Comparison of ENCODE assay signal across 8 mouse cellular contexts in the genomic region with DNA sequence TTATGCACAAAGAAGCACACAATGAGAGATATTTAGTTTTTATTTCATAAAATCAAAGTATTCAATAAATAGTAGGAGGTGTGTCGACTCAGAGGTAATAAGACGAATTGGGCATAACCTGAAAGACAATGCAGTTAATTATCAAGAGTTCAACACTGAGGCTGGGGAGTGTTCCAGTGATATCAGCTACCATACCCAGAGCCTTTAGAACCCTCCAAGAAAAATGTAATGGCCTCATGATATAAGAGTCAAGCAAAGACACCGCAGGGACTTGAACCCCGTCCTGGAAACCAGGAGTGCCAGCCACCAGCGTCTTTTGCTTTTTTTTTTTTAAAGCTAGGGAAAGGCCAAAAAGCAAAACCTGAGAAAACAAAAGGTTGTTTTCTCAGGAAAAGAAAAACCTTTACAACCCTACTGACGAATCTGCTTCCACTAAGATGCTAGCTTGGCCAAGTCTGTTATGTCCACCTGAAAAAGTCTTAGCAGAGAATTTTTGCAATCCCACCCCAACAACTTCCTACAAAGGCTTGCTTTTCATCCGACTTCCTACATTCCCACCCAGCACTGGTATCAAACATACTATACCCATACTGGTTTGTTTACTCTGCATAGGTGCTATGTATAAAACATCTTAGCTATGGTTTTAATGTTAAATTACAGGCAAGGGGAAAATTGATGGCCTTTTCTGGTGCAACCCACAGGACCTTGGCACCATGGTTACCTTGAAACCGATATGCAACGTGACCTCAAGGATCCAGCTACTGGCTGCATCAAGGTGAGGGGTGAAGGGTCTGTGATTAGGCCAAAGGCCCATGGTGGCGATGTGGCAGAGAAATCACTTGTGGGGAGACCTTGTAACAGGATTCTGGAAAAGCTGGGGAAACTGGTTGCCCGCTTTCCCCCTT. TPM values are rescaled to one million over a fixed set of nuclear protein-coding genes. Genes with fewer than 3 reads are reported as not detected.
DNase-seq lines count a peak whose midpoint lies in the region; ATAC-seq and TF ChIP-seq lines count a peak whose summit lies in the region.

No protein-coding gene starts in this region.

- H3K4me3 ChIP-seq in heart, embryonic 15.5 days, result peak overlapping the region; percentile 69
- H3K4me3 ChIP-seq in MEL (ENCODE audit: control insufficient read depth in 1 of 2, insufficient read depth in 1 of 2, low read depth in 2 of 2, low read length in 2 of 2), result peak overlapping the region in 1 of 2 experiments; percentile 2; a peak in 1 of 4 replicates
- peak overlapping the region; percentile 72 for H3K4me3 ChIP-seq in heart, embryonic 16.5 days (ENCODE audit: low read length)
- peak overlapping the region; percentile 71; the same call in 1 of the 2 replicates for H3K4me3 ChIP-seq in lung, postnatal 0 days (ENCODE audit: low read depth, low read length)

- ATAC-seq in heart, embryonic 15.5 days (replicated peaks; ENCODE audit: insufficient number of reproducible peaks, insufficient read depth, low FRiP score, low read depth), result no peak
- ATAC-seq in heart, embryonic 16.5 days (replicated peaks; ENCODE audit: extremely low read depth, insufficient read depth, low FRiP score), result no peak
- no peak for ATAC-seq in lung, postnatal 0 days

- H3K4me1 ChIP-seq in heart, embryonic 15.5 days (replicated peaks), result peaks cover 27% of the 10 kb centered on the region
- H3K4me1 ChIP-seq in MEL (ENCODE audit: control insufficient read depth in 1 of 2, insufficient read depth in 2 of 2, low read length in 2 of 2), result peaks cover 0 to 20% of the 10 kb centered on the region in 2 experiments; a peak in 1 of 4 replicates
- peaks cover 17% of the 10 kb centered on the region for H3K4me1 ChIP-seq in heart, embryonic 16.5 days (ENCODE audit: control insufficient read depth, insufficient read depth, low read length)
- peaks cover 4% of the 10 kb centered on the region; the same call in 1 of the 2 replicates for H3K4me1 ChIP-seq in lung, postnatal 0 days (ENCODE audit: insufficient read depth, low read depth, low read length)

- 49% methylated on average over 11 of the region's 11 CpGs for WGBS in heart, embryonic 15.5 days
- 49% methylated on average over 11 of the region's 11 CpGs for WGBS in heart, embryonic 16.5 days
- WGBS in lung, postnatal 0 days, result 48% methylated on average over 11 of the region's 11 CpGs

- no peak for TF ChIP-seq EP300 in MEL (IDR thresholded peaks at IDR 0.05; ENCODE audit: low read depth in 1 of 2, low read length in 2 of 2)
- TF ChIP-seq EP300 in lung, postnatal 0 days (IDR thresholded peaks at IDR 0.05), result no peak

- no peak for TF ChIP-seq RAD21 in MEL (IDR thresholded peaks at IDR 0.05; ENCODE audit: low read depth, low read length)

- H3K9ac ChIP-seq in heart, embryonic 15.5 days, result peak overlapping the region; percentile 77
- H3K9ac ChIP-seq in MEL (ENCODE audit: control insufficient read depth, low read depth, low read length, poor library complexity, severe bottlenecking), result peak overlapping the region; percentile 13; the same call in 1 of the 2 replicates
- peak overlapping the region; percentile 96 for H3K9ac ChIP-seq in heart, embryonic 16.5 days (ENCODE audit: low read length)
- peak overlapping the region; percentile 98; the same call in 1 of the 2 replicates for H3K9ac ChIP-seq in lung, postnatal 0 days (replicated peaks; ENCODE audit: low read depth)

- no peak for TF ChIP-seq CTCF in MEL (IDR thresholded peaks at IDR 0.05 in 2 of 3, conservative IDR thresholded peaks at IDR 0.05 in 1 of 3; ENCODE audit: control insufficient read depth in 1 of 3, insufficient read depth in 1 of 3, low read depth in 2 of 3, low read length in 3 of 3, poor library complexity in 1 of 3, severe bottlenecking in 1 of 3)
- no peak for TF ChIP-seq CTCF in lung, postnatal 0 days (IDR thresholded peaks at IDR 0.05)

- peak overlapping the region; percentile 68 for H3K27ac ChIP-seq in heart, embryonic 15.5 days
- H3K27ac ChIP-seq in MEL (ENCODE audit: control insufficient read depth, low read depth, low read length), result peak overlapping the region; percentile 6; the same call in 1 of the 2 replicates
- H3K27ac ChIP-seq in heart, embryonic 16.5 days (ENCODE audit: low read length), result peak overlapping the region; percentile 64
- H3K27ac ChIP-seq in lung, postnatal 0 days (ENCODE audit: low read length), result peak overlapping the region; percentile 63; the same call in 1 of the 2 replicates

- no peak for DNase-seq in heart, adult 18-20 months
- peak; percentile 36 for DNase-seq in MEL (ENCODE audit: low read depth, low spot score)
- DNase-seq in lung, postnatal 0 days (ENCODE audit: low spot score), result peak; percentile 30
- DNase-seq in thymus, postnatal 14 days, result no peak
- no peak for DNase-seq in spleen, postnatal 4 days (ENCODE audit: low spot score in 2 of 2)
- no peak for DNase-seq in urinary bladder, postnatal 10 days (ENCODE audit: low spot score)

- TF ChIP-seq POLR2A in MEL (IDR thresholded peaks at IDR 0.05; ENCODE audit: control insufficient read depth in 1 of 2, insufficient read depth in 1 of 2, low read depth in 1 of 2, low read length in 2 of 2, poor library complexity in 1 of 2), result no peak; a peak in 1 of 4 replicates

- no peaks in the 10 kb centered on the region for H3K27me3 ChIP-seq in heart, embryonic 15.5 days
- no peaks in the 10 kb centered on the region for H3K27me3 ChIP-seq in MEL (ENCODE audit: control insufficient read depth in 1 of 2, insufficient read depth in 2 of 2, low read length in 2 of 2)
- no peaks in the 10 kb centered on the region for H3K27me3 ChIP-seq in heart, embryonic 16.5 days (ENCODE audit: control insufficient read depth, insufficient read depth, low read length)
- H3K27me3 ChIP-seq in lung, postnatal 0 days (replicated peaks; ENCODE audit: insufficient read depth, low read length), result no peaks in the 10 kb centered on the region

- peaks cover 41% of the 10 kb centered on the region for H3K36me3 ChIP-seq in heart, embryonic 15.5 days
- H3K36me3 ChIP-seq in MEL (ENCODE audit: control insufficient read depth in 1 of 2, insufficient read depth in 2 of 2, low read length in 2 of 2), result peaks cover 15 to 33% of the 10 kb centered on the region in 2 experiments
- H3K36me3 ChIP-seq in heart, embryonic 16.5 days (ENCODE audit: control insufficient read depth, insufficient read depth), result peaks cover 34% of the 10 kb centered on the region
- peaks cover 31% of the 10 kb centered on the region; the same call in 1 of the 2 replicates for H3K36me3 ChIP-seq in lung, postnatal 0 days (ENCODE audit: insufficient read depth, low read length)

- H3K79me2 ChIP-seq in MEL (ENCODE audit: control insufficient read depth, insufficient read depth, low read length, poor library complexity), result peaks cover 30% of the 10 kb centered on the region

- H3K9me3 ChIP-seq in heart, embryonic 15.5 days (replicated peaks), result no peaks in the 10 kb centered on the region
- no peaks in the 10 kb centered on the region for H3K9me3 ChIP-seq in MEL (replicated peaks; ENCODE audit: insufficient read depth, low read length)
- no peaks in the 10 kb centered on the region for H3K9me3 ChIP-seq in heart, embryonic 16.5 days (replicated peaks; ENCODE audit: control insufficient read depth, low read length)
- no peaks in the 10 kb centered on the region for H3K9me3 ChIP-seq in lung, postnatal 0 days (ENCODE audit: low read length)

- H3K4me2 ChIP-seq in heart, embryonic 15.5 days, result peak overlapping the region; percentile 90
- H3K4me2 ChIP-seq in heart, embryonic 16.5 days (ENCODE audit: low read depth, low read length), result peak overlapping the region; percentile 71
- H3K4me2 ChIP-seq in lung, postnatal 0 days (replicated peaks; ENCODE audit: low read depth, low read length), result peak overlapping the region; percentile 85

TF ChIP-seq in MEL, 35 proteins besides CTCF, POLR2A, EP300 and RAD21:
- TF ChIP-seq MAZ (IDR thresholded peaks at IDR 0.05; ENCODE audit: low read depth, low read length), result no peak
- no peak for TF ChIP-seq CHD2 (IDR thresholded peaks at IDR 0.05; ENCODE audit: low read length)
- no peak for TF ChIP-seq KAT2A (conservative IDR thresholded peaks at IDR 0.05; ENCODE audit: low read depth, low read length)
- TF ChIP-seq ZNF384 (IDR thresholded peaks at IDR 0.05; ENCODE audit: low read depth, low read length), result no peak
- peak; percentile 81; the same call in 1 of the 2 replicates for TF ChIP-seq POLR2AphosphoS5 (IDR thresholded peaks at IDR 0.05; ENCODE audit: borderline replicate concordance, low read depth, low read length)
- no peak for TF ChIP-seq GATA1 (IDR thresholded peaks at IDR 0.05; ENCODE audit: low read depth, low read length)
- no peak for TF ChIP-seq GABPA (IDR thresholded peaks at IDR 0.05; ENCODE audit: low read depth, low read length)
- peak; percentile 6; the same call in 1 of the 2 replicates for TF ChIP-seq POLR2AphosphoS2 (IDR thresholded peaks at IDR 0.05; ENCODE audit: low read length)
- no peak for TF ChIP-seq TAL1 (IDR thresholded peaks at IDR 0.05; ENCODE audit: low read length)
- no peak for TF ChIP-seq E2F4 (IDR thresholded peaks at IDR 0.05; ENCODE audit: borderline replicate concordance, low read depth, low read length)
- TF ChIP-seq SIN3A (IDR thresholded peaks at IDR 0.05; ENCODE audit: low read length), result peak; percentile 27; the same call in 1 of the 2 replicates
- no peak for TF ChIP-seq MAFK (IDR thresholded peaks at IDR 0.05; ENCODE audit: borderline replicate concordance, low read depth, low read length)
- no peak for TF ChIP-seq JUND (IDR thresholded peaks at IDR 0.05; ENCODE audit: low read depth, low read length)
- TF ChIP-seq MYB (IDR thresholded peaks at IDR 0.05; ENCODE audit: low read depth, low read length), result no peak
- TF ChIP-seq ELF1 (IDR thresholded peaks at IDR 0.05; ENCODE audit: low read depth, low read length), result no peak
TF ChIP-seq in MEL: peak in this region for 3.

RNA-seq across cellular contexts. Expression of gene Scyl1, which starts 24.7 kb away (rescaled TPM):
- 53.5 and 65.9 TPM in 2 replicates for polyA plus RNA-seq in heart, embryonic 15.5 days (2015; fragmentation: Nextera tagmentation; extraction: Ambion mirVana)
- 10 to 100 TPM; 55.1 to 67.8 TPM for total RNA-seq in heart, adult 18-20 months (2021)
- total RNA-seq in MEL (2012; rRNA removed), result 35.5 and 36.0 TPM in 2 replicates
- polyA plus RNA-seq in MEL (2012; ENCODE audit: insufficient read depth in 1 of 2, insufficient read length in 2 of 2, low read depth in 1 of 2, low replicate concordance in 2 of 2, missing spikeins in 1 of 2), result 10 to 100 TPM in 1 of 2 experiments, not detected in 1; 64.1 TPM
- polyA plus RNA-seq in heart, embryonic 16.5 days (2015; fragmentation: Nextera tagmentation; extraction: Ambion mirVana), result 62.1 and 66.6 TPM in 2 replicates
- polyA plus RNA-seq in lung, postnatal 0 days (2015; fragmentation: Nextera tagmentation; extraction: Ambion mirVana), result 64.6 TPM in 2 replicates

RNA-seq across cellular contexts. Expression of gene Ltbp3, which starts 55.2 kb away (rescaled TPM):
- 26.6 and 43.3 TPM in 2 replicates for polyA plus RNA-seq in heart, embryonic 15.5 days (2015; fragmentation: Nextera tagmentation; extraction: Ambion mirVana)
- total RNA-seq in heart, adult 18-20 months (2021), result 10 to 100 TPM; 30.4 to 35.5 TPM
- 0.39 TPM in 1 of 2 replicates, not detected in the other for total RNA-seq in MEL (2012; rRNA removed)
- polyA plus RNA-seq in MEL (2012; ENCODE audit: insufficient read depth in 1 of 2, insufficient read length in 2 of 2, low read depth in 1 of 2, low replicate concordance in 2 of 2, missing spikeins in 1 of 2), result not detected
- polyA plus RNA-seq in heart, embryonic 16.5 days (2015; fragmentation: Nextera tagmentation; extraction: Ambion mirVana), result 27.3 and 31.5 TPM in 2 replicates
- 51.9 and 59.6 TPM in 2 replicates for polyA plus RNA-seq in lung, postnatal 0 days (2015; fragmentation: Nextera tagmentation; extraction: Ambion mirVana)

Comparison
In these comparisons a context has a peak if more than half of its experiments do, and no peak if none do; other contexts are left out.
1. H3K27ac ChIP-seq: peak in every context shown above with its lines; median percentile 68 in heart, embryonic 15.5 days; 64 in heart, embryonic 16.5 days; 63 in lung, postnatal 0 days; 6 in MEL.
2. H3K9ac ChIP-seq: peak in every context shown above with its lines; median percentile 98 in lung, postnatal 0 days; 96 in heart, embryonic 16.5 days; 77 in heart, embryonic 15.5 days; 13 in MEL.
3. DNase-seq: peak in MEL (single experiment) and lung, postnatal 0 days (single experiment); none in heart, adult 18-20 months (0 of 2), thymus, postnatal 14 days (single experiment), spleen, postnatal 4 days (0 of 2) and urinary bladder, postnatal 10 days (single experiment).
4. RNA of gene Ltbp3, which starts 55.2 kb away (polyA plus RNA-seq): 51.9 to 59.6 TPM in lung, postnatal 0 days, 27.3 to 31.5 TPM in heart, embryonic 16.5 days and 26.6 to 43.3 TPM in heart, embryonic 15.5 days; not detected in MEL; every median in the first group is over 10 times any median in the second.
5. Peak in every context shown above with its lines, with median percentiles within 50 percentile points of each other: H3K4me2 ChIP-seq.